Mouse (Mus musculus): ENCODE results near the gene Gm13212.
"Not testable (repeated sequence)": the region's sequence is repeated elsewhere in the genome, so short reads cannot be mapped to it uniquely, and the experiment has no call there.

DNA sequence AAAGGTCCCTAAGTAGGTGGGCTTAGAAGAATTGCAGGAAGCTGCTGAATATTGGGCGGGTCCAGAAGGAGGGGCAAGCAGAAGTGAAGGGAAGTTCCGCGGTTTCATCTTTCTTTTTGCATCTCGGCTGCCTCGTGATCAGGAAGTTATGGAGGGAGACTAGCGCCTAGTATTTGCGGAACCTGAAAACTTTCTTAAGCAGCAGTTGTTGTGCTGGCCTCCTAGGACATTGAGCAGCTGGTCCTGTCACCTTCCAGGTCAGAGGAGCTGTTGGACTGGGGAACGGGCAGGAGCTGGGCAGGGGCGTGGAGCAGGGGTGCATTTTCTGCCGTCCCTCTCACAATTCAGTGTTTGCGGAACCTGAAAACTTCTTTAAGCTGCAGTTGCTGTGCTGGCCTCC is at the start of gene Gm13212:
- TF ChIP-seq CTCF, EP300 (IDR thresholded peaks at IDR 0.05; ENCODE audit: low read depth): not testable (repeated sequence)
